Mouse (Mus musculus) gastrocnemius, postnatal 14 days (tissue): ENCODE measurements around the gene Ash1l. TPM values are rescaled to one million over a fixed set of nuclear protein-coding genes. Genes with fewer than 3 reads are reported as not detected.
A peak's percentile ranks its signal among the peaks of the same experiment; 100 is the strongest.

Experiments used
- DNase-seq: peaks from one replicate; pipeline ENCODE4 v3.0.0; 2021; ENCODE audit warnings: mixed read lengths
- intact Hi-C: fragments of 180-260 bp; cut with DNase I; formaldehyde crosslinking; loops from one replicate; pipeline ENCODE4 v1.15.1; 2025; ENCODE audit warnings: low total_unique reads
- total RNA-seq, 2 experiments: library from RNA; stranded (reverse); gene quantifications; 2 replicates each; pipeline ENCODE4 v1.2.3; 2021

Gene Ash1l
- total RNA-seq, 2 experiments from 2014 or later: 24.4 to 24.7 TPM

DNA sequence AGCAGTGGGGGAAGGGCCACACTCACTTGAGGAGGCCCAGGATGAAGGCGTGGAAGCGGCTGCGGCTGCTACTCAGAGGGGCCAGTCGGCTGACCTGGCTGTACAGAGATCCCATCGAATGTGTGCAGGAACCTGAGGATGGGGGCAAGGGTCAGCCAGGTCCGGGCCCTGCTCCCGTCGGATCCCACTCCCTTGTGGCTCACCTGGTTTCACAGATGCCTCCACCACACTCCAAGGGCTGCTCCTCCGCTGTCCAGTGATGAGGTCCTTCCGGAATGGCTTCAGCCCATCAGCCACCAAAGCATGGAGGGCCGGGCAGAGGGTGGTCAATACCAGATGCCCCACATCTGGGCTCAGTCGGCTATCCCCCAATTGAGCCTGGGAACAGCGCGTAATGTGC, 138.6 kb downstream of the Ash1l start:
- no peak for DNase-seq
- intact Hi-C loops: loop anchor here (2.0 kb wide), 1 partner anchor 128 kb away; no protein-coding TSS in a partner anchor

GRCm38 (mm10) chr3:89089882-89090591, 139.6 kb downstream of the Ash1l start:
- intact Hi-C loops: loop anchor here (2.0 to 5.0 kb wide), 2 partner anchors 67 to 127 kb away; no protein-coding TSS in a partner anchor
- DNase-seq: peak; percentile 85

DNA sequence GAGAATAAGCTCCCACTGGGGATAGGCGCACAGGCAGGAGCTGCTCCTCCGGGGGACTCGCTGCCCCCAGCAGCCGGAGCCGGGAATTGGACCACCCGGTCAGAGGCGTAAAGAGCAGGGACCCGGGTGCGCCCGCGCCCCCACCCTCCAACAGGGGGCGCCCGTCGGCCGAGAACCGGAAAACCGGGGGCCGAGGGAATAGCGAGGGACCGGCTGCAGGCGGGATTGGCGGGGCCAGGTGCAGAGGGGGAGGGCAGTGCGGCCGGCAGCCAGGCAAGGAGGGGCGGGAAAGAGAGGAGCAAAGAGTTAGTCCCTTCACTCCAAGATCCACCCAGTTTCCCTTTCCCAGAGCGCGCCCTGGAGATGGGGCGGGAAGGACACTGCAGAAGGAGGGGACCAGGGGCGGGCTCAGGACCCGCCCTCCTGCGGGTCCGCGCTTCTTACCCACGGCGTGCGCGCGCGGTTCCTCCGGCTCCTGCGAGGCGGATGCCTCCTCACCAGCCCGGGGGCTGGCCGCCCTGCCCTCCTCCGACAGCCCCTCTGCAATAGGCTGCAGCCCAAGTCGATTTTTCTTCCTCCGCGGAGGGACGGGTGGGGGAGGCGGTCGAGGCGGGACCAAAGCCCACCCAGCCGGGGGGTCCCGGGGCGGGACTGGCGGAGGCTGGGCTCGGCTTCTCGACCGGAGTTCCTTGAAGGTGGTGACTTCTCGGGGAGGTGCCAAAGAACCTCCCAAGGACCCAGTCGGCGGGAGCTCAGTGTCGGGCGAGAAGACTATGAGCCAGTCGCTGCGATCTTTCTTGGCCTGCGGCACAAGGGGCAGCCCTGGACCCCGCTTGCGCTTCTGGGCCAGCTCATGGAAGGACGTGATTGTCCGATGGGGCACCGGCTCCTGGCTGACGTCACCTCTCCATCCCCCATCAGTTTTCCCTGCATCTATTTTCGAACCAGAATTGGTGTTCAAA, 140.6 kb downstream of the Ash1l start:
- peak; percentile 89 for DNase-seq
- intact Hi-C loops: loop anchor here (5.0 kb wide), 1 partner anchor 66 kb away; no protein-coding TSS in a partner anchor

DNA sequence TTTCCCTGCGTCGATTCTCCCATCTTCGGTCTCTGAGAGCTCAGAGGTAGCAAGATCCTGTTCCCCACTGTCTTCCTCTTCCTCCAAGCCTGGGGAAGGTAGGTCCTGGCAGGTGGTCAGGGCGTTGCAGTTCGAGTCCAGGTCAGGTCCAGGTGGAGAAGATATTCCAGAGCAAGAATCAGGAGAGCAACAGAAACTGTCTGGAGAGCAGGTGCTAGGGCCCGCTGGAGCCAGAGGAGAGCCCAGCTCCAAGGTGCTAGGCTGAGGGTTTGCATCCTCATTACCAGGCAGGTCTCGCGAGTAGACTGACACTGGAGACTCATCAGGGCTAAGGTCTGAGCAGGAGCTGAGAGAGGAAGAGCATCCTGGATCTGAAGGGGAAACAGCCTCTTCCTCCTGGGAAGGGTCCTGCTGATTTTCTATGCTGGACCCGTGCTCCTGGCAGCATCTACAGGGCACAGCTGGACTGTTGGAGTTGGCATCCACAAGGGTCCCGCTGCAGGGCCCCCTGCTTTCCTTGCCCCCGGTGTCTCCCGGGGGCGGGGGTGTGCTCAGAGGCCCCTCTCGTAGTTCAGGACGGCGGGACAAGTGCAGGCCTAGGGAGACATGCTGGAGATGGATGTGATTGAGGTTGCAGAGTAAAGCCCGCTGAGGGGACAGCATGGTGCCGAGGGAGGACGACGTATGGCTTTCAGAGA, 141.5 kb downstream of the Ash1l start:
- no peak for DNase-seq

DNA sequence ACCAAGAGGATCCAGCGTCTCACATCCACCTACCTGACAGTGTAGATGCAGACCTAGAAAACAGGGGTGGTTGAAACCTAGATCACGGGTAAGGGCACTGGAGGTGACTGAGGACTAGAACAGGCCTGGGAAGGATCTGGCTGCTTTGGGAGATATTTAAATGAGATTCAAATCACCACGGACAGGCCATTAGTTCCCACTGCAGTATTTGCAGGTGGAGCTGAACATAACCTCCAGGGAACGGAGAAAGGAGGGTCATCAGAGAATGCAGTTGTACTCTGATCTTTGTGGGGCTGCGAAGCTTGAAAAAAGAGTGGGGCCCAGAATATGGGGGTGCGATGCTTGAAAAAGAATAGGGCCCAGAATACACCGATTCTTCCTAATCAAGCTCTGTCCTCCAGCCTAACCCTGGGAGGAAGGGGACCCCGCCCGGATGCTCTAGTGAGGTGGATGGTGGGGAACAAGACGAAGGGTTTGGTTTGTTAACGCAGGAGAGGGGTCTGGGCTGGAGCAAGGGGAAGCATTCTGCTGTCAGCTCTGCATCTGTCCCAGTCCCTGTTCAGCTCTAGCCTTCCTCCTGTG, 142.2 kb downstream of the Ash1l start:
- intact Hi-C loops: loop anchor here (5.0 kb wide), 1 partner anchor 65 kb away; no protein-coding TSS in a partner anchor
- DNase-seq: no peak

More for the DNA sequence above, 141.5 kb downstream of the Ash1l start:
- intact Hi-C loops: loop anchor here (5.0 kb wide), 1 partner anchor 65 kb away; no protein-coding TSS in a partner anchor

GRCm38 (mm10) chr3:89093175-89093574, 142.8 kb downstream of the Ash1l start, which contains the start of gene Rusc1:
Rusc1 (minus strand) TSS chr3:89093311.
- DNase-seq: peak; percentile 85
- intact Hi-C loops: loop anchor here (5.0 kb wide), 1 partner anchor 64 kb away; no protein-coding TSS in a partner anchor

GRCm38 (mm10) chr3:89094021-89094420, 143.6 kb downstream of the Ash1l start:
- DNase-seq: no peak
- intact Hi-C loops: loop anchor here (5.0 kb wide), 1 partner anchor 63 kb away; no protein-coding TSS in a partner anchor

DNA sequence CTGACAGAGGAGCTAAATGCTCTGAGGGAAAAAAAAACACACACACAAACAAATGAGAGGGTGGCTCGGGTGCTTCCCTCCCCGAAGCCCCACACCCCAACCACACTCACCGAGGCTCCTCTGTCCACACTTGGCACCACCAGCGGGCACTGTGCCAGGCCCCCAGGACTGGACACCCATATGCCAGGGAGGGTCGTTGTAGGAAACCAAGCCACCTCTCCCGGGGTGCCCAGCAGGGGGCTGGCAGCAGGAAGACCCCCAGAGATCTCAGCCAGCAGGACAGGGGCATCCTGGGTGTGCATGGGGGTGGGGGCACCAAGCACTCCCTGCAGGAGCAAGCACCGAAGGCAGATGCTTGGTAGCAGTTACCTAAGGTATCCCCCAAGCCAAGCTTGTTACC, 150.4 kb downstream of the Ash1l start, which contains the start of gene Gm43738:
Gene Gm43738, minus strand, starts transcription at position 289 of the 400 bp plus-strand sequence.
- intact Hi-C loops: no loop called here
- DNase-seq: no peak

- no peak for DNase-seq
- intact Hi-C loops: no loop called here
Measured at GRCm38 (mm10) chr3:89101459-89101811, 151.0 kb downstream of the Ash1l start.

DNA sequence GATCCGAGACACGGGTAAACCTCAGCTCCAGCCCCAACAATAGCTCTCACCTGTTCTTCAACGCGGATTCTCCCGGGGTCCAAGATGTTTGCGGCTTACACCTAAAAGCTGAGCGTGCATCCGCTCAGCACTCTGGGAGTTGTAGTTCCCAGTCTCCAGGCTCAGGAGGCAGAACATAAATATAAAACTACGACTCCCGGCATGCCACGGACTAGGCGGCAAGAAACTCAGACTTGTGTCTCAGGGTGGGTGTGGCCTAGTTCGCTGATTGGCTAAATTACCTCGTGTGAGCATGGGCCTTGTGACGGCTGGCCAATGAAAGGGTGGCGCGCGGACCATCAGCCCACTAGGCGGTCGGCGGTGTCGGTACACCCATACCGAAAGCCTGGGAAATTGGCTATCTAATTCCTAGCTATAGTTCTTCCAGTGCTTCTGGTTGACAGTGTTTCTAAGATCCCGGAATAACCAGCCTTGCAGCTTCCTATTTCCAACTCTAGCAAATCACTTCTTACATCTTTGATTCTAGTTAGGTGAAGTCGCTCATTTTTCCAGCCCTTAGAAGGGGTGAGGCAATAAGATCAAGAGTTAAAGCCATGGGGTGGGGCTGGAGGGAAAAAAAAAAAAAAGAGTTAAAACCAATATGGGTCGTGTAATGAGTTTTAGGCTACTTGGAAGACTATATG, 151.5 kb downstream of the Ash1l start, which contains the start of gene Fdps:
Gene Fdps, minus strand, starts transcription at position 148 of the 683 bp plus-strand sequence.
- intact Hi-C loops: no loop called here
- peak; percentile 94 for DNase-seq

GRCm38 (mm10) chr3:89102495-89103290, 152.3 kb downstream of the Ash1l start:
- intact Hi-C loops: no loop called here
- DNase-seq: no peak

GRCm38 (mm10) chr3:89103291-89103595, 152.8 kb downstream of the Ash1l start:
- intact Hi-C loops: no loop called here
- DNase-seq: no peak

- intact Hi-C loops: loop anchor here (5.0 kb wide), 1 partner anchor 50 kb away; no protein-coding TSS in a partner anchor
- DNase-seq: no peak
Measured at GRCm38 (mm10) chr3:89106881-89107280, 156.5 kb downstream of the Ash1l start.

DNA sequence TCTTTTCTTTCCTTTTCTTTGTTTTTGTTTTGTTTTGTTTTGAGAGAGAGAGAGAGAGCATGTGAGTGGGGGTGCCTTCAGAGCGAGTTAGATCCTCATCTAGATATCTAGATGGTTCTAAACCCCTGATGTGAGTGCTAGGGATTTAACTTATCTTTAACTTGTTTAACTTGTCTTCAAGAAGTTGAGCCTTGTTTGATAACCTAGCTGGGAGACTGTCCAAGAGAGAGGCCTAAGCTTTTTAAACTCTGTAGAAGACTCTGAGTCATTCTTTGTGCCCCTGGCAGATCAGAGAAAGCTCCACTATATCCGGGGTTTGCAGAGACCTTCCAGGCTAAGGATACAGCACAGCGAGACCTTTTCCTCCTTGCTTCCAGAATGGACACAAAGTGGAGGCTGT, 157.1 kb downstream of the Ash1l start:
- intact Hi-C loops: loop anchor here (5.0 kb wide), 1 partner anchor 50 kb away; no protein-coding TSS in a partner anchor

DNA sequence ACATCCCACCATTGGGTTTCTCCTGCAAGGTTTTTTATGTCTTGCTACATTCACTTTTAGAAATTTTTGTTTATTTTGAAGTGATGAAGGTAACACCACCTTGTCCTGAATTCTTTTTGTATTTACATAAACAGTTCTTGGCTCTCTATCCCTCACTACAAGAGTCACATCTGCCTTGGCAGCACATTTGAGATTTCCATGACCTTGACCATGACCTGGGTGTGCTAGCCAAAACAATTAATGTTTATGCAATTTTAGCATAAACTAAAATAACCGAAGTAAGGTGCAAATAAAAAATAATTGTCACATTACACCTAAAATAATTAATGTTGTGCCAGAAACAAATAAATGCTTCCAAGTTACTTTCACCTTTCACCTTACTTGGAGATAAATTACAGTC, 157.7 kb downstream of the Ash1l start:
- intact Hi-C loops: loop anchor here (5.0 kb wide), 1 partner anchor 49 kb away; no protein-coding TSS in a partner anchor
- DNase-seq: no peak

More for the DNA sequence above, 157.1 kb downstream of the Ash1l start:
- DNase-seq: no peak

GRCm38 (mm10) chr3:89113058-89113457, 162.6 kb downstream of the Ash1l start:
- intact Hi-C loops: no loop called here
- no peak for DNase-seq

DNA sequence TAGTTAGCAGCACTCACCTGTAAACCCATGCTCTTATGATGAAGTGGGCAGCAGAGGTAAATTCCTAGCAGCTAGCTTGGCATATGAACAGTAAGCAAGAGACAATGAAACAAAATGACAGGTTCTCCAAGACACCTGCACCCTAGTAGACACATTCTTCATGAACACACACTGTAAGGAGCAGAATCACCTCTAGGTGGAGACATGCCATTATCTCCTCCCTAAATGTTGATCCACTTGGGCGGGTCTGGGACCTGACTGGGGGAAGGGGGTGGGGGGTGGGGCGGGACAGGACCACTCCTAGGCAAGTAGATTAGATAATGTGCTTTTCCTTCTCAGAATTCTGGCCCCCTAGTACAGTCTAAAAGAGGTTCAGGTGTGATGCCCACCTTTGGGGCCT, 165.1 kb downstream of the Ash1l start:
- no peak for DNase-seq
- intact Hi-C loops: no loop called here
